Mouse (Mus musculus): ENCODE data around the gene Ddr1.

- TF ChIP-seq POLR2A (IDR thresholded peaks at IDR 0.05; ENCODE audit: low read depth, low read length) (no peak), CTCF (conservative IDR thresholded peaks at IDR 0.05; ENCODE audit: insufficient read depth, insufficient read length, low read depth, low read length) (no peak)
Observed at GRCm38 (mm10) chr17:35689936-35690645, 14.3 kb downstream of the Ddr1 start.
